In genomic region chr12:101917165-101917564, GRCm38 (mm10) we compare ENCODE assay signal across 25 mouse cellular contexts.
"Had no signal": no experiment of that assay in that cellular context is flagged by ENCODE, and none has a peak within 500 bp of the region (broad histone marks: within the 10 kb centered on the region; RNA-seq: fewer than 3 reads in every experiment).

No protein-coding gene starts in this region.

- H3K4me3 ChIP-seq: gastrocnemius, adult 2 months; heart, embryonic 10.5 days; heart, embryonic 12.5 days; hindbrain, embryonic 10.5 days; hindbrain, embryonic 12.5 days; intestine, embryonic 15.5 days; layer of hippocampus, adult 2 months; left cerebral cortex, adult 2 months; limb, embryonic 13.5 days; limb, embryonic 15.5 days had no signal

- H3K4me2 ChIP-seq: heart, embryonic 12.5 days; hindbrain, embryonic 12.5 days; hindbrain, embryonic 14.5 days; intestine, embryonic 15.5 days; limb, embryonic 13.5 days; limb, embryonic 15.5 days had no signal

- H3K27me3 ChIP-seq: heart, embryonic 12.5 days; hindbrain, embryonic 12.5 days; intestine, embryonic 15.5 days; limb, embryonic 13.5 days; limb, embryonic 15.5 days had no signal

- H3K36me3 ChIP-seq: heart, embryonic 10.5 days; intestine, embryonic 15.5 days had no signal

- ATAC-seq: hindbrain, embryonic 16.5 days; inflammation-experienced regulatory T-cells, adult 6 months; intestine, embryonic 15.5 days; intestine, postnatal 0 days had no signal

- H3K4me1 ChIP-seq: intestine, embryonic 15.5 days had no signal

- DNase-seq: gastrocnemius, adult 2 months; gastrocnemius, postnatal 10 days; gastrocnemius, postnatal 25 days; heart, adult 18-20 months; heart, postnatal 10 days; heart, postnatal 4 days; kidney, adult 18-20 months; kidney, adult 8-10 months; kidney, postnatal 10 days; kidney, postnatal 25 days; kidney, postnatal 4 days; left cerebral cortex, postnatal 4 days had no signal

- H3K9ac ChIP-seq: heart, embryonic 12.5 days; hindbrain, embryonic 12.5 days; hindbrain, embryonic 14.5 days; intestine, embryonic 15.5 days; limb, embryonic 13.5 days; limb, embryonic 15.5 days had no signal

- H3K9me3 ChIP-seq: heart, embryonic 10.5 days; heart, embryonic 12.5 days; hindbrain, embryonic 10.5 days; hindbrain, embryonic 12.5 days; intestine, embryonic 15.5 days; limb, embryonic 13.5 days; limb, embryonic 15.5 days had no signal

- H3K27ac ChIP-seq: gastrocnemius, adult 2 months; heart, embryonic 10.5 days; hindbrain, embryonic 10.5 days; hindbrain, embryonic 12.5 days; hindbrain, embryonic 14.5 days; intestine, embryonic 15.5 days; layer of hippocampus, adult 2 months; left cerebral cortex, adult 2 months; limb, embryonic 13.5 days; limb, embryonic 15.5 days had no signal
